Mouse (Mus musculus): ENCODE data around the gene Cmc2.

The Cmc2 gene

GRCm38 (mm10) chr8:116848042-116848441 is 73.2 kb downstream of the Cmc2 start:
- DNase-seq (ENCODE audit: low read depth, low spot score), result no peak

DNA sequence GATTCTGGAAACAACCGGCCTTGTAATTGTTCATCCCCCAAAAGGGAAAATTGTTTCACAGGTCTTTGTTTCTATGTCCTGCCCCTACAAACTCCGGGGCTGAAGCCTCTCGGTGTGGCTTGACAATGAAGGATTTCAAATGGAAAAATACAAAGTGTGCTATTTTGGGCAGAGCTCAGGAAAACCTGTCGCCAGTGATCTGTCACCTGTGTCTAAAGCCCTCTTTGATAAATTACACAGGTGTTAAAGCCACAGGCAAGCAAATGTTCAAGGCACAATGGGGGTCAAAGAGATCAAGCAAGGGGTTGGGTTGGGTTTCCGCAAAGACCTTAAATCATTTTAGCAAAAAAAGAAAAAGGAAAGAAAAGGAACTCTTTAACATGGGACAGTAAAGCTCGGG is 78.6 kb downstream of the Cmc2 start:
- no peak for DNase-seq (ENCODE audit: low read depth, low spot score)
